Mouse (Mus musculus): ENCODE data around the gene Sdk2. TPM values are rescaled to one million over a fixed set of nuclear protein-coding genes. Genes with fewer than 3 reads are reported as not detected.

Sdk2 gene
- polyA plus RNA-seq, 1 experiment from 2014 or later, result 0.66 TPM

DNA sequence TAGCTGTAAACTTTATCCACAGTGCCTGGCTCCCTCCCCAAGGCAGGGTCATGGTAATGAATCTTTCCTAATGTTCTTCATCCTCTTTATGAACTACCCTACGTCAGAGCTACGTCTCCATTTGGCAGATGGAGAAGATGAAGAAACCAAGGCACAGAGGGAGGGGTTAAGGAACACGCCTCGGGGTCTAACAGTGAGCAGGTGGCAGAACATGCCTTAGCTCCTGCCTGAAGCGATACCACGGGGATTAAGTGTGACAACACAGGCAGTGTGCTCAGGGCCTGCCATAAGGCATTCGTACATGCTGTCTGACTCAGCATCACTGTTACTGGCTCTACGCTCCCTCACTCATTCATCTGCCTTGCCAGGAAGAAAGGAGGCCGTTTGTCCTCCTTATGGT, 138.6 kb downstream of the Sdk2 start:
- Histone ChIP-seq H3K27ac (ENCODE audit: low read length) (no peak overlapping the region), H3K36me3 (ENCODE audit: insufficient read depth, low read length) (no peaks in the 10 kb centered on the region), H3K4me1 (ENCODE audit: insufficient read depth, low read depth, low read length) (no peaks in the 10 kb centered on the region), H3K4me2 (replicated peaks; ENCODE audit: low read depth, low read length) (no peak overlapping the region), H3K4me3 (ENCODE audit: low read depth, low read length) (no peak overlapping the region), H3K27me3 (replicated peaks; ENCODE audit: insufficient read depth, low read length) (no peaks in the 10 kb centered on the region), H3K9ac (replicated peaks; ENCODE audit: low read depth) (no peak overlapping the region), H3K9me3 (ENCODE audit: low read length) (no peaks in the 10 kb centered on the region)
- TF ChIP-seq EP300 (IDR thresholded peaks at IDR 0.05), result no peak
- TF ChIP-seq CTCF (IDR thresholded peaks at IDR 0.05), result no peak
- no peak for ATAC-seq
- no peak for DNase-seq (ENCODE audit: low spot score)
- 87% methylated on average over 9 of the region's 9 CpGs for WGBS

- H3K27ac ChIP-seq (ENCODE audit: low read length), result no peak overlapping the region
- WGBS, result 57% methylated on average over 3 of the region's 3 CpGs
- H3K36me3 ChIP-seq (ENCODE audit: insufficient read depth, low read length), result no peaks in the 10 kb centered on the region
- H3K4me3 ChIP-seq (ENCODE audit: low read depth, low read length), result no peak overlapping the region
- no peaks in the 10 kb centered on the region for H3K4me1 ChIP-seq (ENCODE audit: insufficient read depth, low read depth, low read length)
- H3K9me3 ChIP-seq (ENCODE audit: low read length), result no peaks in the 10 kb centered on the region
- ATAC-seq (no peak), DNase-seq (ENCODE audit: low spot score) (no peak)
- TF ChIP-seq EP300 (IDR thresholded peaks at IDR 0.05) (no peak), CTCF (IDR thresholded peaks at IDR 0.05) (no peak)
- H3K27me3 ChIP-seq (replicated peaks; ENCODE audit: insufficient read depth, low read length), result no peaks in the 10 kb centered on the region
- no peak overlapping the region for H3K9ac ChIP-seq (replicated peaks; ENCODE audit: low read depth)
- H3K4me2 ChIP-seq (replicated peaks; ENCODE audit: low read depth, low read length), result no peak overlapping the region
These were observed 139.0 kb downstream of the Sdk2 start for GRCm38 (mm10) chr11:113927826-113928225.

- H3K4me2 ChIP-seq (replicated peaks; ENCODE audit: low read depth, low read length), result no peak overlapping the region
- no peaks in the 10 kb centered on the region for H3K36me3 ChIP-seq (ENCODE audit: insufficient read depth, low read length)
- WGBS, result 74% methylated on average over 11 of the region's 11 CpGs
- H3K9me3 ChIP-seq (ENCODE audit: low read length), result no peaks in the 10 kb centered on the region
- no peak overlapping the region for H3K4me3 ChIP-seq (ENCODE audit: low read depth, low read length)
- H3K27me3 ChIP-seq (replicated peaks; ENCODE audit: insufficient read depth, low read length), result no peaks in the 10 kb centered on the region
- ATAC-seq, result peak; percentile 25; the same call in 1 of the 2 replicates
- no peak overlapping the region for H3K27ac ChIP-seq (ENCODE audit: low read length)
- H3K9ac ChIP-seq (replicated peaks; ENCODE audit: low read depth), result no peak overlapping the region
- no peak for DNase-seq (ENCODE audit: low spot score)
- H3K4me1 ChIP-seq (ENCODE audit: insufficient read depth, low read depth, low read length), result no peaks in the 10 kb centered on the region
- TF ChIP-seq EP300 (IDR thresholded peaks at IDR 0.05) (no peak), CTCF (IDR thresholded peaks at IDR 0.05) (no peak)
These were observed 139.6 kb downstream of the Sdk2 start for GRCm38 (mm10) chr11:113927231-113927630.

- Histone ChIP-seq H3K4me1 (ENCODE audit: insufficient read depth, low read depth, low read length) (no peaks in the 10 kb centered on the region), H3K27ac (ENCODE audit: low read length) (no peak overlapping the region), H3K36me3 (ENCODE audit: insufficient read depth, low read length) (no peaks in the 10 kb centered on the region), H3K4me2 (replicated peaks; ENCODE audit: low read depth, low read length) (no peak overlapping the region), H3K9me3 (ENCODE audit: low read length) (no peaks in the 10 kb centered on the region), H3K9ac (replicated peaks; ENCODE audit: low read depth) (no peak overlapping the region), H3K27me3 (replicated peaks; ENCODE audit: insufficient read depth, low read length) (no peaks in the 10 kb centered on the region), H3K4me3 (ENCODE audit: low read depth, low read length) (no peak overlapping the region)
- WGBS, result 60% methylated on average over 5 of the region's 5 CpGs
- ATAC-seq (no peak), DNase-seq (ENCODE audit: low spot score) (no peak)
- no peak for TF ChIP-seq EP300 (IDR thresholded peaks at IDR 0.05)
These were observed 143.7 kb downstream of the Sdk2 start for GRCm38 (mm10) chr11:113923137-113923536.

DNA sequence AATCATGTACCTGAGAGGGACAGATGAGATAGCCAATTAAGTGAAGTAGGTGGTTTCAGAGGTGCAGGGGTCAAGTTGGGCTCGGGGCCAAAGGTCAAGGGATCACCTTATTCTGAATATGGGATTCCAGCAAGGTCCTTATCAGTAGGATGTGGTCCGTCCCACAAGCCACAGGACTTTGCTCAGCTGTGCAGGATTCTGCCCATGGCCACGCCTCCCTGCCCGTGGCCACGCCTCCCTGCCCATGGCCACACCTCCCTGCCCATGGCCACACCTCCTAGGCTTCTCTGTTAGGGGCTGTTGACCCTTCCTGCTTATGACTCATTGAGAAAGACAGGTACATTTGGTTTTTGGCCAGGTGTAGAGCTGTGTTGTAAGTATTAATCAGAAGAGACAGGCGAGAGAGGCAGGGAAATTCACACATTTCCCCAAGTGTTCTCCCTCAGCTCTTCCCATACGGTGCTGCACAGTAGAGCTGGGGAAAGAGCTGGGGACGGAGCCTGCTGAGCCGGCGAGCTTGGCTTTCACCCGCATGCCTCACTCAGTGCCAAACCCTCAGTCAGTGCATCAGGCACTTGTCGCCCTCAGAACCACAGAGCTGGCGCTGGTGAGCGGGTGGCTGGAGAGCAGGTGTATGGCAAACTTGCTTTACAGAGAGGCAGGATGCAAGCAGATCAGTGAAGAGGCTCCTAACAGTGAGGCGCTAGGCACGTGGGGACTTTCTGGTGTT, 163.6 kb downstream of the Sdk2 start:
- Histone ChIP-seq H3K9me3 (ENCODE audit: low read length) (no peaks in the 10 kb centered on the region), H3K4me3 (ENCODE audit: low read depth, low read length) (no peak overlapping the region), H3K4me2 (replicated peaks; ENCODE audit: low read depth, low read length) (no peak overlapping the region), H3K9ac (replicated peaks; ENCODE audit: low read depth) (no peak overlapping the region), H3K27me3 (replicated peaks; ENCODE audit: insufficient read depth, low read length) (no peaks in the 10 kb centered on the region), H3K27ac (ENCODE audit: low read length) (no peak overlapping the region), H3K36me3 (ENCODE audit: insufficient read depth, low read length) (no peaks in the 10 kb centered on the region), H3K4me1 (ENCODE audit: insufficient read depth, low read depth, low read length) (no peaks in the 10 kb centered on the region)
- TF ChIP-seq EP300 (IDR thresholded peaks at IDR 0.05) (no peak), CTCF (IDR thresholded peaks at IDR 0.05) (no peak)
- 72% methylated on average over 16 of the region's 16 CpGs for WGBS
- no peak for DNase-seq (ENCODE audit: low spot score)
- no peak for ATAC-seq

DNA sequence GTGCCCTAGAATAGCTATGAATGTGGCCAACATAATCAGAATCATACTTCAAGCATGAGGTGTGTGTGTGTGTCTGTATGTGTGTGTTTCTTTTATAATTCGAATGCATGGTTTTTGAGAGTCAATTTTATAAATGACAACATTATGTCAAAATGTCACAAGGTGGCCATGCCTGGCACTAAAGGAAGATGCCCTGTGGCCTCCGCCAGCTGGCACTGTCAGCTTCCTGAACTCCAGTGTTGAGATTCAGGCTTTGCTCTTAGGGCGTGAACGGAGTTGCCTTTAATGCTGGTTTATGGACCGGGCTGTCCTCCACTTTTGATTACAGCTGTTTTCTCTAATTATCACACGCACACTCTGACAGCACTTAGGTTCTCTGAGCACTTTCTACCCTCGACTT, 164.9 kb downstream of the Sdk2 start:
- ATAC-seq (no peak), DNase-seq (ENCODE audit: low spot score) (no peak)
- H3K27me3 ChIP-seq (replicated peaks; ENCODE audit: insufficient read depth, low read length), result no peaks in the 10 kb centered on the region
- TF ChIP-seq CTCF (IDR thresholded peaks at IDR 0.05) (no peak), EP300 (IDR thresholded peaks at IDR 0.05) (no peak)
- H3K9me3 ChIP-seq (ENCODE audit: low read length), result no peaks in the 10 kb centered on the region
- no peak overlapping the region for H3K27ac ChIP-seq (ENCODE audit: low read length)
- 83% methylated on average over 7 of the region's 7 CpGs for WGBS
- no peak overlapping the region for H3K4me2 ChIP-seq (replicated peaks; ENCODE audit: low read depth, low read length)
- H3K36me3 ChIP-seq (ENCODE audit: insufficient read depth, low read length), result no peaks in the 10 kb centered on the region
- no peaks in the 10 kb centered on the region for H3K4me1 ChIP-seq (ENCODE audit: insufficient read depth, low read depth, low read length)
- H3K4me3 ChIP-seq (ENCODE audit: low read depth, low read length), result no peak overlapping the region
- H3K9ac ChIP-seq (replicated peaks; ENCODE audit: low read depth), result no peak overlapping the region
